Mouse (Mus musculus) spleen, postnatal 36 days (tissue): ENCODE measurements around the gene Ubqln4.

Experiments
- DNase-seq, 2 experiments: peaks; one replicate each; pipeline ENCODE4 v3.0.0; 2022; ENCODE audit warnings: low spot score in 2 of 2, mixed read lengths in 1 of 2

The Ubqln4 gene

DNA sequence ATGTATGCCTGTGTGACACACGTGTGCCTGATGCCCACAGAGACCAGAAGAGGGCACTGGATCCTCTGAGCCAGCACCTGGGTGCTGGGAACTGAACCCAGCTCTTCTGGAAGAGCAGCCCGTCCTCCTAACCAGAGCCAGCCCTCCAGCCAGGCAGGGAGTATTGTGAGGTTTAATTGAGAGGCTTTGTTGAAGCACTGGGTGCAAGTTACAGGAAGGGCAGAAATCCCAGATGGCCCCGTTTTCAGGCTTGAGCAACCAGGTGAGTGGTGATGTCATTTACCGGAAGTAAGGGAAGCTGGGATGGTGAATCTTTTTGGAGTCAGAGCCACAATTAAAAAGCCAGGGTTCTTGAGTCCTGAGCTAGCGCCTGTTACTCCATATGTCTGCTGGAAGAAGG, 28.5 kb upstream of the Ubqln4 start:
- no peak for DNase-seq

DNA sequence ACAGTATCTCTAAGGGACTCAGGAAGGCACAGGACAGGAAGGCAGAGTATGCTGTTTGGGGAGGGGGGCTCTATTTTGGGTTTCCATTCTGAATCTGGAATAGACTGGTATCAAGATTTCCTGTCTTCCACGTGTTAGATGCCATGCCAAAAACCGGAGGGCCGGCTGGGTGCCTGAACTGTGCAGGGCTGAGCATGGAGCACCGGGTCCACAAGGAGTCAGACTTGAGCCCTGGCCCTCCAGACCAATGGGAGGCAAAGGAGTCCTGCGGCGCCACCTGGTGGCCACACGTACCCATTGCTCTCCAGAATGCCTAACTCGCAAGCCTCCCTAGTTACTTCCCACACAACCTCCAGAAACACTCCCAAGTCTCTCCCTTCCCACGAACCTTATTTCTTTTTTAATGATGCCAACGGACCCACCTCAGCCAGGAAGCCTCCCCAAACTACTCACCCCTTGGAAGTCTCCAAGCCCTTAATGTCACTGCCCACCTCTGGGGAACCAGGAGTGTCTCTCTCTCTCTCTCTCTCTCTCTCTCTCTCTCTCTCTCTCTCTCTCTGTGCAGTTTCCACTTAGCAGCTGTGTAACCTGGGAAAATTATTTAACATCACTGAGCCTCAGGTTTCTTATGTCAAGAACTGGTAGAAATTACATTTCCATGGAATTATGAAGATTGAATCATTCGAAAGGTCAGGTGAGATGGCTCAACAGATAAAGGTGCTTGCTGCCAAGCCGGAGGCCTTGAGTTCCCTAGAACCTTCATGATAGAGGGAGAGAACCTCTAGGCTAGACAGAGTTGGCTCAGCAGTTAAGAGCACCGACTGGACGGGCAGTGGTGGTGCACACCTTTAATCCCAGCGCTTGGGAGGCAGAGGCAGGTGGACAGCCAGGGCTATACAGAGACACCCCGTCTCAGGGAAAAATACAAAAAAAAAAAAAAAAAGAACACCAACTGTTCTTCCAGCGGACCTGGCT, 27.1 kb upstream of the Ubqln4 start:
- DNase-seq = peak; percentile 75 to 80

GRCm38 (mm10) chr3:88527565-88527964, 26.0 kb upstream of the Ubqln4 start:
- DNase-seq = no peak

- no peak for DNase-seq
These were observed 24.9 kb upstream of the Ubqln4 start for GRCm38 (mm10) chr3:88528646-88529045.

GRCm38 (mm10) chr3:88529204-88530000, 24.2 kb upstream of the Ubqln4 start:
- no peak for DNase-seq

DNA sequence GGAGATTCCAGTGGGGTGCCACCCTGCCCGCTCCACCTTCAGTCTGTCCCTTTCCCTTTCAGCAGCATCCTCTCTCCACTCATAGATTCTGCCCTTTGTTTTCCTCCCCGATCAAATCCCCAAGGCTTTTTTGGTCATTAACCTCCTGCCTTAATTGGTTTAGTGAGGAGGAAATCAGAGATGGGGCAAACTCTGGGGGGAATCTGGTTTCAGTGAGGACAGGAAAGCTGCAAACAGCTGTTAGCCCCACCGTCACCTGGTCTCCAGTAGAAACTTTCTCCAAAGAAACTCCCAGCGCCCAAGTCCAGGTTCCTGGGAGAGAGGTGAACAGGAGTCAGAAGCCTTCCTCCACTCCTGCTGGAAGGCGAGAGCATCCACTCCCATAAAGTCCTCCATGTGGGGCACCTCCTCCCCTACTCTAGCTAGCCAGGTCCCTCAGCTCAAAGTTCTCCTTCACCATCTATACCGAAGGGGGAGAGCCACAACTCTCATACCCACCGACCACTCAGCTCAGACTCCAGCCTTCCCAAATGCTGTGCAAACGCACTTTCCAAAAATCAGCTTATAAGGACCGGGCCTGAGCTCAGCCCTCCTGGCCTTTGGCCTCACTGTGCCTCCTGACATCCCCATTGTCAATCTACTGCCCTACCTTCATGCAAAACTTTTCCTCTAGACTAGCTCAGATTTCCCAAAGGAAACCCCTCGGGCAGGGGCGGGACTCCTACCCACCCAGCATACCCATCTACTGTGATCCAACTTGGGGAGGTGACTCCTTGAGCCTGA, 23.3 kb upstream of the Ubqln4 start:
- no peak for DNase-seq

GRCm38 (mm10) chr3:88531348-88532298, 21.9 kb upstream of the Ubqln4 start:
- DNase-seq = peak; percentile 78 to 82

GRCm38 (mm10) chr3:88532299-88532674, 21.3 kb upstream of the Ubqln4 start, which contains the start of gene Mex3a:
TSS of gene Mex3a (plus strand) at chr3:88532395.
- no peak for DNase-seq

DNA sequence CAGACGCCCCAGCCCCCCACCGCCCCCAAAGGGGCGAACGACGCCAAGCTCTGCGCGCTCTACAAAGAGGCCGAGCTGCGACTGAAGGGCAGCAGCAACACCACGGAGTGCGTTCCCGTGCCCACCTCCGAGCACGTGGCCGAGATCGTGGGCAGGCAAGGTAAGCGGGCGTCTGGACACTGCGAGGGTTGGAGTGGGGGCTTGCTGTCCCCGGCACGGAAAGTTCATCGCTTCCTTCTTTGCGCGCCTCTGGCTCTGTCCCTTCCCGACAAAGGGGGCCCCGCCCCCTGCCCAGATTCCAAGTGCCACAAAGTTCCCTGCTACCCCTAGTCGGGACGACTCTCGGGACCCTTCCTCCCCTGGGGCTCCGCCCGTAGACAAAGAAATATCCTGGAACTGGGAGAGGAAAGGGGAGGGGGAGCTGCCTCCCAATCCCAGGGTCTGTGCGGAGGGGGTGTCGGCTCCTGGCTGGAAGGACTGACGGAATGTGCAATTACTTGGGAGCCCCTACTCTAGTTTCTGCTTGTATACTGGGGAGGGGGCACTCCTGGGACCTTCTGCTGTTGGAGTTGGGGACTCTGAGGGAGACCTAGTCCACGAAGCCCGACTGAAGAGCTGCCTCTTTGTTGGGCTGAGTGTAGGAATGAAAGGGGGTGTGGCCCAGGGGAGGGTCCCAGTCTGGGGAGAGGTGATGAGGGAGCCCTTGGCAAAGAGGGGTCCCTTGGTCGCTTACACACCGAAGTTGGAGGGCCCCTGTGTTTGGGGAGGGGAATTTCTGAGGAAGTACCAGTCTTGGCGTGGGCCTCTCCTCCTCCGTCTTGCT, 20.7 kb upstream of the Ubqln4 start:
- DNase-seq = no peak

GRCm38 (mm10) chr3:88533706-88534105, 19.9 kb upstream of the Ubqln4 start:
- DNase-seq = no peak

DNA sequence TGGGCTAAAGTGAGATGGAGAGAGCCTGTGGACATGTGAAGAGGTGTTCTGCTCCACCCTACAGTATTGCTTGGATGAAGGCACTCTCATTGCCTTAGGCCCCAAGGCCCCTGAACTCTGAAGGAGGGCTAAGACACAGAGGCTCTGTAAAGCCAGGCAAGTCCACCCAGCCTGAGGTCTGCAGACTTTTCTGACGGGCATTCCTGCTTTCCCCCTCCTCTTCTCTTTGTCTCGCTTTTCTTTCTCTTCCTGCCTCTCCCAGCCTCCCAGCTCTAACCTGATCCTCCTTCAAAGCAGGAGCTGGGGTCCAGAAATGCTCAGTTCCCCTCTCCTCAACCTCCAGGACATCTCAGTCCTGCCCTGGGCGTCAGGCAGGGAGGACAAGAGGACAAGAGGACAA, 18.6 kb upstream of the Ubqln4 start:
- no peak for DNase-seq

- no peak for DNase-seq
These were observed 18.0 kb upstream of the Ubqln4 start for GRCm38 (mm10) chr3:88535527-88535926.

- peak; percentile 45 to 48 for DNase-seq
These were observed 17.2 kb upstream of the Ubqln4 start for GRCm38 (mm10) chr3:88536103-88536930.

DNA sequence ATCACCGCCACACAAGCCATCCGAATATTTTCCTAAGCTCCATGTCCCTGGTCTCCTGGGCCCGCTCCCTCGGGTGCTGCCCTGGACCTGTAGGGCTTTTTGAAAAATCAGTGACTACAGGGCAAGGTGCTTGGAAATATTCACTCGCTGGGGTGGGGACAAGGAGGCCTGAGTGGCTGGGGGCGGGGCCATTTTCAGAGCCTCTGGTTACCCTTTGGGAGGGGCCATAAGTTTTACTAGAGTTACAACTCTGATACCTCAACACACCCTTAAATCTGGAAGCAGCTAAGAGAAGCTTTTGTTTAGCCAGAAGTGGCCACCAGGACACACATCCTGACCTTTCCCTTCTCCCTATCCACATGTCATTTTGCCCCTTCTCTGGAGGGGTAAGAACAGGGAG, 16.4 kb upstream of the Ubqln4 start:
- no peak for DNase-seq

GRCm38 (mm10) chr3:88538271-88539145, 15.1 kb upstream of the Ubqln4 start:
- DNase-seq = no peak

GRCm38 (mm10) chr3:88539397-88539796, 14.2 kb upstream of the Ubqln4 start:
- no peak for DNase-seq

DNA sequence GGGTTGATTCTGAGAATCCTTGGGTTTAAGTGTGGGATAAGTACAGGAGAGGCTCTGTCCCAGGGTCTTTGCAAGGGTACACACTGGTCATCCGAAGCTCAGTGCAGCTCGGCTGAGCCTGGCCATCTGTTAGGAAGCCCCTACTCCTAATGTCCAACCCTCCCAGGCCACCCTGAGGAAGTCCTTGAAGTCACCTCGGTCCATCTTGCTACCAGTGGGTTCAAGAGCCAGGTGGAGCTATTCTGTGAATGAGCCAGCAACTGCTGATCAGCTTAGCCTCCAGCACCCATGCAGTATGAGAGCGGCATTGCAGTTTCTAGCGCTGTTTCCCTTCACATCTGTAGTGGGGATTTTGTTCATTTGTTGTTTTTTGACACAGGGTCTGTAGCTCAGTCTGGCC, 13.5 kb upstream of the Ubqln4 start:
- DNase-seq = no peak
